Mouse (Mus musculus): ENCODE data around the gene Dnajc15.

DNA sequence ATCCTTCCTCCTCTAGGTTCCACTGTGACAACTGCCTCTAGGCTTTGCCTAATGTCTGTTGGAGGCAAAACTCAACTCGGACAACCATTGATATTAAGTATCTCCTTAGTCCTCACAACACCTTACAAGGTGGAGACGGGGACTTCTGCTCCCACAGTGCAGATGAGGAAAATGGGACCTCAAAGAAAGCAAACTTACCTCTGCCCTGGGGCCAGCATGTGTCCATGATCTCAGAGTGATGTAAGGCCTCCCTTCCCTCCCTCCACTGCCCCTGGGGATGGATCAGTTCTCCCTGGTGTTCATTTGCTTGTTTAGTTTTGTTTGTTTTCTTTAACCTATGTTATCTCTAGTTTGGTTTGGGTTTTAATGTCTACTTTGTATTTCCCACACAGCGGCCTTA, 27.6 kb upstream of the Dnajc15 start:
- TF ChIP-seq CTCF (IDR thresholded peaks at IDR 0.05; ENCODE audit: low read depth, low read length) (no peak), POLR2A (IDR thresholded peaks at IDR 0.05; ENCODE audit: borderline replicate concordance, low read depth, low read length) (no peak)
